Mouse (Mus musculus) brain, adult 2 months (tissue): ENCODE measurements around the gene Gm4792.

ENCODE experiments used
- DNase-seq: peaks from one replicate; pipeline ENCODE4 v3.0.0; 2011; ENCODE audit warnings: low read depth, low spot score

Gene Gm4792

GRCm38 (mm10) chr10:94304064-94304657, 5.7 kb upstream of the Gm4792 start:
- DNase-seq, result no peak

- no peak for DNase-seq
Measured at GRCm38 (mm10) chr10:94299301-94299700, 798 bp upstream of the Gm4792 start.

- DNase-seq, result no peak
Measured at GRCm38 (mm10) chr10:94295923-94296605, 2.4 kb downstream of the Gm4792 start.

GRCm38 (mm10) chr10:94294933-94295750, 3.4 kb downstream of the Gm4792 start:
- DNase-seq, result peak; percentile 83

GRCm38 (mm10) chr10:94294437-94294836, 4.1 kb downstream of the Gm4792 start:
- DNase-seq, result no peak

- no peak for DNase-seq
Measured at GRCm38 (mm10) chr10:94282797-94283196, 15.7 kb downstream of the Gm4792 start.

GRCm38 (mm10) chr10:94282179-94282578, 16.3 kb downstream of the Gm4792 start:
- DNase-seq, result peak; percentile 46

- no peak for DNase-seq
Measured at GRCm38 (mm10) chr10:94276511-94276910, 22.0 kb downstream of the Gm4792 start.

GRCm38 (mm10) chr10:94275321-94275720, 23.2 kb downstream of the Gm4792 start:
- DNase-seq, result no peak

GRCm38 (mm10) chr10:94265656-94266542, 32.6 kb downstream of the Gm4792 start:
- DNase-seq, result peak; percentile 29

GRCm38 (mm10) chr10:94263211-94263610, 35.3 kb downstream of the Gm4792 start:
- DNase-seq, result no peak

- no peak for DNase-seq
Measured at GRCm38 (mm10) chr10:94262646-94263045, 35.9 kb downstream of the Gm4792 start.

GRCm38 (mm10) chr10:94260544-94260943, 38.0 kb downstream of the Gm4792 start:
- DNase-seq, result no peak

GRCm38 (mm10) chr10:94256518-94256917, 42.0 kb downstream of the Gm4792 start:
- no peak for DNase-seq

- DNase-seq, result no peak
Measured at GRCm38 (mm10) chr10:94255744-94256143, 42.8 kb downstream of the Gm4792 start.

- DNase-seq, result no peak
Measured at GRCm38 (mm10) chr10:94254766-94255165, 43.7 kb downstream of the Gm4792 start.

- no peak for DNase-seq
Measured at GRCm38 (mm10) chr10:94253260-94253807, 45.2 kb downstream of the Gm4792 start.

GRCm38 (mm10) chr10:94249575-94250456, 48.7 kb downstream of the Gm4792 start:
- peak; percentile 73 for DNase-seq

GRCm38 (mm10) chr10:94247748-94248349, 50.7 kb downstream of the Gm4792 start:
- peak; percentile 28 for DNase-seq
